Mouse (Mus musculus): ENCODE results near the gene Rai1. TPM values are rescaled to one million over a fixed set of nuclear protein-coding genes. Genes with fewer than 3 reads are reported as not detected.

Gene Rai1
- total RNA-seq, 2 experiments from 2014 or later, result 5.9 to 58.6 TPM

- no peak for ATAC-seq (replicated peaks; ENCODE audit: low FRiP score, low TSS enrichment, poor library complexity, severe bottlenecking)
These were observed 10.9 kb downstream of the Rai1 start for GRCm38 (mm10) chr11:60115638-60116276.

- peak; percentile 48; the same call in 1 of the 2 replicates for ATAC-seq (replicated peaks; ENCODE audit: low FRiP score, low TSS enrichment, poor library complexity, severe bottlenecking)
These were observed 15.9 kb downstream of the Rai1 start for GRCm38 (mm10) chr11:60120586-60121262.

DNA sequence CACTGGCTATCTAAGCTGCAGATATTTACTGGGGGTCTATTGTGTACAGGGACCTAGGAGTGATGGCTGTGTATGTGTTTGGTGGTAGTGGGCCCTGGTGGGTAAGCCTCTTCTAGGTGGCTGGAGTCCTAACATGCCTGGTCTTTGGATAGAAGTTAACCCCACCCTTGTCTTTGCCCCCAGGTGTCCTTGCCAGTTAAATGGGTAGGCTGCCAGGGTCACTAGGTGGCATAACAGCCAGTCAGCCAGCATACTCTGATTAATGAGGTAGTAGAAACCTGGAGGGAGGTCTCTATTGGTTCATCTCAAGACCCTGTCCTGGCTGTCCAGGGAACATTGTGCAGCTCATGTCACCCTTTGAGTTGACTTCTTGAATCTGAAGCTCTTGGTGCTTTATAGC lies 17.8 kb downstream of the Rai1 start:
- no peak for ATAC-seq (replicated peaks; ENCODE audit: low FRiP score, low TSS enrichment, poor library complexity, severe bottlenecking)

DNA sequence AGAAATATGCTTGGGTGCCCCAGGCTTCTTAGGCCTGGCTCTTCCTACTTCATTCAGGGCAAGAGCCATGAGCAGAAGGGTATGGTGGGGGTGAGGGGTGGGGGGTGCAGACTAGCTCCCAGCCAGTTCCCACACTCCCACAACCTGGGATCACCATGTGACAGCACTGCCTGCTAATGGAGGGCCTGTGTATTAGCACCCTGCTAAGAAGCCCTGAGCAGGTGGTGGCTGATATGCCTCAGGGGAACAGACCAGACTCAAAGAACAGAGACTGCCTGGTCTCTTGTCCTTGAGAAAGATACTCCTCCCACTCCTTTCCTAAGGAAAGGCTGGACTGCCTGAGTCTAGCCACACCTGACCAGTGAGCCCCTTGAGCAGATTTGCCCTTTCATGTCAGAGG lies 22.2 kb downstream of the Rai1 start:
- no peak for ATAC-seq (replicated peaks; ENCODE audit: low FRiP score, low TSS enrichment, poor library complexity, severe bottlenecking)

DNA sequence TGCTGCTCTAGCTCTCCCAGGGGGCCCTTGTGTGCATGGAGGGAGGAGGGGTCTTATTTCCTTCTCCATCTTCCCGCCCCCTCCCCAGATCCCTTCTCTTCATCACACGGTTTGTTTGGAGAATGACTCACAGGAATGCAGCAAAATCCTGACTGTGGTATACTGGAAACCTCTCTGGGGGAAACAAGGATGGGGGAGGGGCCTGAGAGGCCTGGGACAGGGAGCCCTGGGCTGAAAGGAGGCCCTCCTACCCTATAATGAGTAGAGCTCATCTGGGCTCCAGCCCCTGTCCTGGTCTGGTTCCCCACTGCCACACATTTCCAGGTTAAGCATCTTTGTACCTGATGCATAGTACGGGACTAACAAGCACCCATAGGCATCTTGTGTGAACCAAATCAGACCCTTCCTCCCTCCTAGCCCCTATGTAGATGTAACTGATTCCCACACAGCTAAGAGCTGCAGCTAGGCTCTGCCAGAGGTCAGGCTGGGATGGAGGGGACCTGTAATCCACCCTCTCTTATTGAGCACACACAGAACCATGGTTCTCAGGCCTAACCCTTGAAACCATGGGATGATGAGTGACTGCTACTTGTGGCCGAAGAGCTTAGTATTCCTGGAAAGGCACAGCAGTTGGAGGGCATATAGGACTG lies 23.2 kb downstream of the Rai1 start:
- ATAC-seq (replicated peaks; ENCODE audit: low FRiP score, low TSS enrichment, poor library complexity, severe bottlenecking), result no peak

GRCm38 (mm10) chr11:60130516-60130915 lies 25.7 kb downstream of the Rai1 start:
- ATAC-seq (replicated peaks; ENCODE audit: low FRiP score, low TSS enrichment, poor library complexity, severe bottlenecking), result no peak

DNA sequence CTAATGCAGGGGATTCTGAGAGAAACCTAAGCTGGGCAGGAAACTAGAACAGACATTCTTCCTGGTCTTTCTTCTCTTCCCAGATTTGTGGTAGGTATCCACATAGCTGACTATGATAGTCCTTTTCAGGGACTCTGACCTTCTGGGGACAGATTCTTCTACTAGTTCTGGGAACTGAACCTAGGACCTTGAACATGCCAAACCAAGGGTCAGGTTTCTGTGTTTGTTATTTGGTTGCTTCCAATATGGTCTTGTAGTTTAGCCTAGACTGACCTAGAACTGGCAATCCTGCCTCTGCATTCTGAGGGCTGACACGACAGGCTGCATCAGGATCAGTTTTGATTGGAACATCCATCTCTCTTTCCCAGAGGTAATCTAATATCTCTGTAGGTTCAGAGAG lies 27.2 kb downstream of the Rai1 start:
- no peak for ATAC-seq (replicated peaks; ENCODE audit: low FRiP score, low TSS enrichment, poor library complexity, severe bottlenecking)

DNA sequence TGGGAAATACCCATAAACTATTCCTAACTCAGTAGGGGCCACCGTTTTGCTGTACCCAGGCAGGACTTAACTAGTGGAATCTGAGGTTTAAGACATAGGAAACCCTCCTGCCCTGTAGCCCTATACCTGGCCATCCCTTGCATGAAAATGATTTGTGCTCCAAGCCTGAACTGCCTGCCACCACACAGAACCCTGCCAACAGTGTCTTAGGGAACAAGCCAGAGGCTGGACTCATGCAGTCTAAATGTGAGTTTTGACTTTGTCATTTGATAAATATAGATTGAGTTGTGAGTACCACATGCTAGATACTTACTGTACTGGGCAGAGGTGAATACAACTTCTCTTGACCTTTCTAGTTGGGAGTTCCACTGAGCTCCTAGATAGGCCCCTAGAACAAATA lies 31.7 kb downstream of the Rai1 start:
- no peak for ATAC-seq (replicated peaks; ENCODE audit: low FRiP score, low TSS enrichment, poor library complexity, severe bottlenecking)

GRCm38 (mm10) chr11:60137170-60137569 lies 32.4 kb downstream of the Rai1 start:
- ATAC-seq (replicated peaks; ENCODE audit: low FRiP score, low TSS enrichment, poor library complexity, severe bottlenecking), result peak; percentile 55; the same call in 1 of the 2 replicates

- no peak for ATAC-seq (replicated peaks; ENCODE audit: low FRiP score, low TSS enrichment, poor library complexity, severe bottlenecking)
These were observed 34.4 kb downstream of the Rai1 start for GRCm38 (mm10) chr11:60139141-60139733.

GRCm38 (mm10) chr11:60139734-60140371 lies 35.0 kb downstream of the Rai1 start:
- ATAC-seq (replicated peaks; ENCODE audit: low FRiP score, low TSS enrichment, poor library complexity, severe bottlenecking), result no peak

DNA sequence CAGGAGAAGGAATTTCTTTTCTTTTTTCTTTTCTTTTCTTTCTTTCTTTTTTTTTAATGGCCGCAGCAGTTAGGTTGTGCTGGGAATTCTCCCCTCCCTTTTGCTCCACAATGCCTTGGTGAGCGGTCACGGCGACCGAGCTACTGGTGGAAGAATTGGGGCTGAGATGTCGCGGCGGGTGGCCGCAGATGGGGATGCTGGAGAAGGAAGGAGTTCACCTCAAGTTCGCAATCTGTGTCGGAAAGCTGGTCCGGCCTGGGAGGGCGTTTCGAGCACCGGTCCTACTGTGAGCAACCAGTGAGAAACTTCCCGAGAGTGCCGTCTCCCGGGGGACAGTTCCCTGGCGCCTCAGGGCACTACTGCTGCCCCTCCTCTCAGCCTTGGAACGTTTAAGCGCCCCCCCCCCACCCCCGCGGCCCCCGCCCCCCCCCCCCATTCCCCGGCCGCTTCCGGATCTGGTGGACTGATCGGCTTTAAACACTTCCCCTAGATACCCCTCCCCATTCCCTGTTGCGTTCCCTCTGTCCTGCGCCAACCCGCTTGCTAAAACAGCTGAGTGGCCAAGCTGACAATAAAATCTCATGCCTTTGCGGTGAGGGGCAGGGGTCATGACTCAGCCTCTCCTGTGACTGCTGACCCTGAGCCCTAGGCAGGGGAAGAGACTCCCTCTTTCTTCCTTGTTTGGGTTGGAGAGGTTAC lies 35.9 kb downstream of the Rai1 start:
- ATAC-seq (replicated peaks; ENCODE audit: low FRiP score, low TSS enrichment, poor library complexity, severe bottlenecking), result no peak

- no peak for ATAC-seq (replicated peaks; ENCODE audit: low FRiP score, low TSS enrichment, poor library complexity, severe bottlenecking)
These were observed 36.4 kb downstream of the Rai1 start for GRCm38 (mm10) chr11:60141285-60141608.

GRCm38 (mm10) chr11:60143086-60143485 lies 38.3 kb downstream of the Rai1 start:
- no peak for ATAC-seq (replicated peaks; ENCODE audit: low FRiP score, low TSS enrichment, poor library complexity, severe bottlenecking)

GRCm38 (mm10) chr11:60146170-60146569 lies 41.4 kb downstream of the Rai1 start:
- no peak for ATAC-seq (replicated peaks; ENCODE audit: low FRiP score, low TSS enrichment, poor library complexity, severe bottlenecking)

GRCm38 (mm10) chr11:60148591-60148990 lies 43.8 kb downstream of the Rai1 start:
- ATAC-seq (replicated peaks; ENCODE audit: low FRiP score, low TSS enrichment, poor library complexity, severe bottlenecking), result no peak

DNA sequence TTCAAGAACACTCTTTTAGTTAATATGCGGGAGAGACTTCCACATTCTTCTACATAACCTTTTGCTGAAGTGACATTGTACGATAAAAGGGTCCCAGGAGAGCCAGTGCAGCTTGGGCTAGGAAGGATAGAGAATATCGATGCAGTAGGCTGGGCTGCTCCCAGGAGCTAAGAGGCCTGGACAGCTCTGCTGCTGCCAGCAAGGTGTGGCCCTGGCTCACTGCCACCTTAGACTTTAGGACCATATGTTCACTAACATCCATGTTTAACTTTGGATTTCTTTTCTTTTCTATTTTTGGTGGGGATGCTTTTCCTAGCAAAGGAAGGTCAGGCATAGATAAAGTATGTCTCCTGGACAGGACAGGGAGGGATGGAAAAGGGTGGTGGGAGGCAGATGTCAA lies 44.3 kb downstream of the Rai1 start:
- no peak for ATAC-seq (replicated peaks; ENCODE audit: low FRiP score, low TSS enrichment, poor library complexity, severe bottlenecking)

DNA sequence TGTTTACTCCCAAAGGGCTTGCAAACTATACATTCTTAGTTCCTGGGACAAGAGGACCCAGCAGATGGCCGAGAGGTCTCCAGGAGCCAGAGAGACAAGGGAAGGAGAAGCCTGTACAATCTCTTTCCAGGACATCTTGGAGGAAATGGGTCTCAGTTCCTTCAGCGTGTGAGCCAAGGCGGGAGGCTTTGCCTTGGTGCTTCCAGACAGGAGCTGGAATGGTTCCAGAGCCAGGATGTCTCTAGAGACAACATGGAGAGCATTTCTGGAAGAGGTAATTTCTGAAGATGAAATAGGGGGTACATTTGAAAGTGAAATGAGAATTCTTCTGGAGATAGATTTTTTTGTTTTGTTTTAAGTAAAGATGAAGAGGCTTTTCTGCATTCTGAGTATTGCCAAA lies 45.9 kb downstream of the Rai1 start:
- no peak for ATAC-seq (replicated peaks; ENCODE audit: low FRiP score, low TSS enrichment, poor library complexity, severe bottlenecking)

DNA sequence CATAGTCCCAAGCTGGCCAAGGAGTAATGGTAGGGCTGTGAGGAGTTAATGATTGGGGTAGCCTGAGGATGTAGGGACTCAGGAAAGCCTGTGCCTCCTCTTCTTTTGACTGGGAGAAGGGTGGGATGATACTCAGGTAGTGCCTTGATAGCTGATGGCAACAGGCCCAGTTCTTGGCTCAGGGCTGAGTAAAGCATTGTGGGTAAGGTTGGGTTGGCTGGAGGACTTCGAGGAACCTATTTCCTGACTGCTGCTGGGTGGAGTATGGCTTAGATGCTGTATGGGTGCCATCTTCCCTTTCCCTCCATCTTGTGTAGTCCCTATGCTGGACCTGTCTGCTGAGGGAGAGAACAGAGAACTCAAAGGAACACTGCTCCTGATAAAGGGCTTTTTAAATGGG lies 47.5 kb downstream of the Rai1 start:
- peak; percentile 38 for ATAC-seq (replicated peaks; ENCODE audit: low FRiP score, low TSS enrichment, poor library complexity, severe bottlenecking)

GRCm38 (mm10) chr11:60153936-60154335 lies 49.1 kb downstream of the Rai1 start:
- ATAC-seq (replicated peaks; ENCODE audit: low FRiP score, low TSS enrichment, poor library complexity, severe bottlenecking), result no peak

Data from megakaryocyte-erythroid progenitor cell, adult 5-6 weeks (primary cell).